Mouse (Mus musculus): Measurements from ENCODE around the gene Gm28038.
A peak's percentile ranks its signal among the peaks of the same experiment; 100 is the strongest.

The Gm28038 gene

GRCm38 (mm10) chr2:30257699-30258460 lies 23.0 kb upstream of the Gm28038 start:
- DNase-seq = no peak

GRCm38 (mm10) chr2:30258600-30258999 lies 22.2 kb upstream of the Gm28038 start:
- DNase-seq = peak; percentile 76 to 83

DNA sequence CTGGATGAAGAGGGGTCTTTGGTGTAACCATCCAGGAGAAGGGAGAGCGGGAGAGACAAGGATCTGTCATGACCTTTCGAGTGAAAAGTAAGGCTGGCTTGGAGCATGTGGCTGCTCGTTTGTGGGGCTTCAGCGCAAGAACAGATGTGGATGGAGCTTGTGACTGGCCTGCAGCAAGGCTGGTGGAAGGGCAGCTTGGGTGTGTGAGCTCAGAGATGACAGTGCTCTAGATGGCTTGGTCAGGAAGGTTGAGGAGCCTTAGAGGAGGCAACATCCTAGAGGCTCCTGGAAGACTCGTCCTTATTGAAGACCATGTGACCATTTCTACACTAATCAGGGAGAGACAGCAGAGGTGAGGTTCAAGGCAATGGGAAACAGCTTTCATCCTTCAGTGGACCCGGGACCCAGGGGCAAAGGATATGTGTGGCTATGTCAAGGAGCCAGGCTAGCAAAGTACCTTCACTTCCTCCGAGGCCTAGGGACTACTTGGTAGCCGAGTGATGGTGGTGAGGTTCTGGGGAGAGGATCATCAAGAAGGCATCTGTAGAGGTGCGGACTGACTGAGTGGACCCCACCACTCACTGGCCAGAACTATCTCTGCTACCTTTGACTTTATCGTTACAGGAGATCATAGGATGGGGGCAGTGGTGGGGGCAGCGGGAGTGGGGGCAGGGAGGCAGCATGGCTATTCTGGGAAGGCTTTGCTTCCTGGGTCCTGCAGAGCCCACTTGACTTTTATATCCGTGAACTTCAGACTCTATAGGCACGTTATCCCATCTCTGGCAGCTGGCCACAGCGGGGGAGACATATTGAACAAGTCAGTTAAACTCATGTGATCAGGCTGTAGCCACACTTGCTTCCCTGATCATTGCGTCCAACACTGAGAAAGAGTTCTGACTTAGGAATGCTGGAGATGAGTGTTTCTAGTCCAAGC lies 21.4 kb upstream of the Gm28038 start:
- DNase-seq = no peak

- DNase-seq = no peak
Measured at GRCm38 (mm10) chr2:30261064-30261736, 19.6 kb upstream of the Gm28038 start.

GRCm38 (mm10) chr2:30261921-30262839 lies 18.7 kb upstream of the Gm28038 start:
- no peak for DNase-seq

- DNase-seq = peak in 1 of 2 experiments; percentile 48
Measured at GRCm38 (mm10) chr2:30262840-30263441, 17.9 kb upstream of the Gm28038 start.

GRCm38 (mm10) chr2:30263811-30264210 lies 17.0 kb upstream of the Gm28038 start:
- DNase-seq = no peak

- DNase-seq = no peak
Measured at GRCm38 (mm10) chr2:30264671-30265519, 15.9 kb upstream of the Gm28038 start.

DNA sequence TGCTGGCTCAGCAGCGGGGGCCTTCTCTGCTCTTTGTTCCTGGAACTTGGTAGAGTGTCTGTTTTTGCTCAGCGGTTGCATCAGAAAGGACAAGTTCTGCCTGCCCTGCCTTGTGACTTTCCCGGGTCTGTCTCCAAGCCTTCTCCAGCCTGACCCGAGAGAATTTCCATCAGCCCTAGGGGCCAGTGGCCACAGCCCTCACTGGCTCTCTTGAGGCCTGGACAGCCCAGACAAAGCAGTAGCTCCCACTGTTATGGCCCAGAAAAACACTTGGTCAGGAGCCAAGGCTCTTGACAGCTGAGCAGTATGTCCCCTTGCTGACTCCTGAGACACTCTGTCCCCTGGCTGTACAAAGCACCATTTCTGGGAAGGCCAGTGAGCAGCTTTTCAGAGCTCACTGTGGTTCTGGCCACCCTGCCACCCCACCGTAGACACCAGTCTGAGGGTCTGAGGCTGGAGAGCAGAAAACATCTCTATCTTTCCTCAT lies 15.0 kb upstream of the Gm28038 start, which contains the start of gene Phyhd1:
TSS of gene Phyhd1 (plus strand) at position 437 of the 487 bp plus-strand sequence.
- DNase-seq = peak; percentile 75 to 80

GRCm38 (mm10) chr2:30266392-30266941 lies 14.4 kb upstream of the Gm28038 start:
- DNase-seq = peak; percentile 70 to 75

- no peak for DNase-seq
Measured at GRCm38 (mm10) chr2:30267466-30267865, 13.4 kb upstream of the Gm28038 start.

- no peak for DNase-seq
Measured at GRCm38 (mm10) chr2:30268371-30268770, 12.5 kb upstream of the Gm28038 start.

DNA sequence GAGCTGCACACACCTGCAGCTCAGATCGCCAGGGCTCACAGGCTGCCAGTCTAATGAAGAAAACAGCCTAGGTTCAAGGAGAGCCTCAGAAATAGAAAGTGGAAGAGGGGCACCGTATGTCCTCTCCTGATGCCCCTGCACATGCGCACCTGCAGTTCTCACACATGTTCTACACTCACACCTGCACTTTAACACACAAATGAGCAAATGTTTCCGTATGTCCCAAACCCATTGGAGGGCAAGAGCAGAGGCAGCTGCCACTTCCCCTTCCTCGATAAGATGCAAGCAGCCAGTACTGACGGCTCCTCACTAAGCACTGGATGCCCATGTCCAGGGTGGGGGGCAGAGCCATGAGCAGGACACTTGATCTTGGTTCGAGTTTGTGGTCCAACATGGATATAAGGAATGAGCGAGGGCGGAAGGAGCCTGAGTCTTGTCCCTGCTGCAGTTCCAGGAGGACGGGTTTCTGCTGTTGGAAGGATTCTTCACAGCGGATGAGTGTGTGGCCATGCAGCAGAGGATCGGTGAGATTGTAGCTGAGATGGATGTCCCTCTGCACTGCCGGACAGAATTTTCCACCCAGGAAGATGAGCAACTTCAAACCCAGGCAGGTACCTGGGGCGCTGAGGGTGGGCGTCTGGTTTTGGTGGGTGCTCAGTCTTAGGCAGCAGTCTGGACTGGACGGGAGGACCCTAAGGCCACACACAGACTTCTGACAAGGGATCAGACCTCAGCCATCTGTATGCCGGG lies 11.4 kb upstream of the Gm28038 start:
- DNase-seq = no peak

- DNase-seq = peak; percentile 71 to 83
Measured at GRCm38 (mm10) chr2:30270134-30270533, 10.7 kb upstream of the Gm28038 start.

- DNase-seq = no peak
Measured at GRCm38 (mm10) chr2:30281651-30282050, 808 bp downstream of the Gm28038 start.

- no peak for DNase-seq
Measured at GRCm38 (mm10) chr2:30283193-30283592, 2.4 kb downstream of the Gm28038 start.

GRCm38 (mm10) chr2:30285004-30285403 lies 4.2 kb downstream of the Gm28038 start:
- DNase-seq = no peak

DNA sequence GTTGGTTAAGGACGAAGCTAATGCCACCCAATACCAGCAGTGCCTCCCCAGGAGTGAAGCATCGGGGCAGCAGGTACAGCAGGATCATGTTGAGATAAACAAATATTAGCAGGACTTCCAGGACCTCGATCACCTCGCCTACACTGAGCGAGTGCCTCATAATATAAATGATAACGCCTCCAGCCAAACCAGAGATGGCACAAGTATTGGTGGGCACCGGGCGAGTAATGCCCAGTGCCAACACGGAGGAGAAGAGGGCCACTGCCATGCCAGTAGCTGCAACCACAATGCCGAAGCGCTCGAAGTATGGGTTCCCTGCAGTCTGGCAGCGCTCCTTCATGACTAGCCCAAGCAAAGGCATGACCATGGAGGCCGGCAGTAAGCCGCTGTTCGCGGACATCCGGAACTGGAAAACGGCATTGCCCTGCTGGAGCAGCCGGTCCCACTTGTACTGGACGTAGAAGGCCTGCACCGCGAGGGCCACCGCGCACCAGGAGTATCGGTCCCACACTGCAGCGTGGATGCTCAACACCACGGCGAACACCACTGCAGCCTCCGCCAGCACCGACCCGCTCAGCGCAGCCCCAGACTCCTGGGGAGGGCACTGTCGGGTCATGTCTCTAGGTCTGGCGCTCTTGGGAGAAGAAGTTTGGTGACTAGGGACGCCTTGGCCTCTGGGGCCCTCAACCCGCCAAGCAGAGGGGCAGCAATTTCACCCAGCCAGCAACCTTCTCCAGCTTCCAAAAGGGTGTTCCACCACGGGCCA lies 4.8 kb downstream of the Gm28038 start:
- DNase-seq = no peak

Data from lung, adult 18-20 months (tissue).